Mouse (Mus musculus) stomach, postnatal 0 days (tissue): ENCODE measurements around the gene Ankrd17. TPM values are rescaled to one million over a fixed set of nuclear protein-coding genes. Genes with fewer than 3 reads are reported as not detected.
A peak's percentile ranks its signal among the peaks of the same experiment; 100 is the strongest.

ENCODE experiments used
- ATAC-seq: fragments of 200-750 bp; cut with Nextera tagmentation; 2 replicates; pipeline ENCODE4 v1.8.0; 2017; ENCODE audit not compliant: low FRiP score, low TSS enrichment
- DNase-seq: peaks from one replicate; pipeline ENCODE4 v3.0.0-alpha.2; 2016; ENCODE audit warnings: low spot score
- H3K27ac ChIP-seq: fragments of 300-500 bp; sonication (generic); replicated peaks from 2 replicates; pipeline ENCODE4 v1.5.1; 2014; ENCODE audit warnings: mild to moderate bottlenecking, control low read depth
- H3K27me3 ChIP-seq: fragments of 300-500 bp; sonication (generic); 2 replicates; pipeline ENCODE4 v1.6.1; 2014; ENCODE audit warnings: low read length; ENCODE audit not compliant: control insufficient read depth, insufficient read depth
- H3K36me3 ChIP-seq: fragments of 300-500 bp; sonication (generic); 2 replicates; pipeline ENCODE4 v1.6.1; 2014; ENCODE audit warnings: low read length, mixed read lengths; ENCODE audit not compliant: control insufficient read depth, insufficient read depth
- H3K4me1 ChIP-seq: fragments of 300-500 bp; sonication (generic); replicated peaks from 2 replicates; pipeline ENCODE4 v1.6.1; 2014; ENCODE audit warnings: antibody characterized with exemption; ENCODE audit not compliant: control insufficient read depth, insufficient read depth
- H3K4me2 ChIP-seq: fragments of 300-500 bp; sonication (generic); replicated peaks from 2 replicates; pipeline ENCODE4 v1.6.1; 2014; ENCODE audit warnings: low read depth, mild to moderate bottlenecking, control low read depth, moderate library complexity
- H3K4me3 ChIP-seq: fragments of 300-500 bp; sonication (generic); 2 replicates; pipeline ENCODE4 v1.5.1; 2014; ENCODE audit warnings: low read depth, low read length, control low read depth
- H3K9ac ChIP-seq: fragments of 300-500 bp; sonication (generic); 2 replicates; pipeline ENCODE4 v1.6.1; 2014; ENCODE audit warnings: mild to moderate bottlenecking, low read length, control low read depth, mixed read lengths
- H3K9me3 ChIP-seq: fragments of 300-500 bp; sonication (generic); 2 replicates; pipeline ENCODE4 v1.6.1; 2016; ENCODE audit warnings: low read length; ENCODE audit not compliant: control insufficient read depth
- CTCF ChIP-seq: IDR thresholded peaks from 2 replicates; pipeline ENCODE4 v1.5.1; 2016; ENCODE audit warnings: antibody characterized with exemption, low read depth, mild to moderate bottlenecking, moderate library complexity
- EP300 ChIP-seq: optimal IDR thresholded peaks from 2 replicates; pipeline ENCODE3; 2016; ENCODE audit warnings: antibody characterized with exemption
- WGBS: fragments of 180-500 bp; shearing (Covaris S2); extraction: QIAGEN DNeasy Blood & Tissue Kit; methylation state at CpG from one replicate; pipeline ENCODE4 v1.1.7; 2014; 5-methylcytosine and 5-hydroxymethylcytosine counted together
- polyA plus RNA-seq: library from polyadenylated mRNA; unstranded; fragments of >200 nt; fragmentation: Nextera tagmentation; extraction: Ambion mirVana; gene quantifications from 2 replicates; pipeline ENCODE4 v1.2.1, GENCODE M21; 2015

The Ankrd17 gene
- polyA plus RNA-seq, 1 experiment from 2014 or later: 12.5 TPM

- Histone ChIP-seq H3K27me3 (no peaks in the 10 kb centered on the region), H3K27ac (no peak overlapping the region), H3K9ac (no peak overlapping the region), H3K36me3 (peaks cover 30% of the 10 kb centered on the region), H3K9me3 (no peaks in the 10 kb centered on the region), H3K4me2 (no peak overlapping the region), H3K4me1 (no peaks in the 10 kb centered on the region), H3K4me3 (no peak overlapping the region)
- DNase-seq (peak; percentile 47), ATAC-seq (peak; percentile 66; the same call in 1 of the 2 replicates)
- WGBS: 77% methylated on average over 4 of the region's 4 CpGs
- TF ChIP-seq CTCF (no peak), EP300 (no peak)
Measured at GRCm38 (mm10) chr5:90246567-90246966, 119.8 kb downstream of the Ankrd17 start.

GRCm38 (mm10) chr5:90245416-90245815 lies 121.0 kb downstream of the Ankrd17 start:
- Histone ChIP-seq H3K9ac (no peak overlapping the region), H3K4me2 (no peak overlapping the region), H3K9me3 (no peaks in the 10 kb centered on the region), H3K4me3 (no peak overlapping the region), H3K27me3 (no peaks in the 10 kb centered on the region), H3K27ac (no peak overlapping the region), H3K4me1 (no peaks in the 10 kb centered on the region), H3K36me3 (peaks cover 30% of the 10 kb centered on the region)
- TF ChIP-seq EP300 (no peak), CTCF (no peak)
- no peak for DNase-seq
- 42% methylated on average over 4 of the region's 4 CpGs for WGBS
- no peak for ATAC-seq

GRCm38 (mm10) chr5:90235217-90235616 lies 131.2 kb downstream of the Ankrd17 start:
- H3K4me2 ChIP-seq: no peak overlapping the region
- no peaks in the 10 kb centered on the region for H3K9me3 ChIP-seq
- no peaks in the 10 kb centered on the region for H3K27me3 ChIP-seq
- no peaks in the 10 kb centered on the region for H3K4me1 ChIP-seq
- TF ChIP-seq CTCF: no peak
- no peak for TF ChIP-seq EP300
- no peak overlapping the region for H3K27ac ChIP-seq
- WGBS: 94% methylated on average over 8 of the region's 8 CpGs
- no peak for DNase-seq
- no peak overlapping the region for H3K4me3 ChIP-seq
- no peak overlapping the region for H3K9ac ChIP-seq
- H3K36me3 ChIP-seq: peaks cover 29% of the 10 kb centered on the region
- no peak for ATAC-seq

GRCm38 (mm10) chr5:90233305-90233704 lies 133.1 kb downstream of the Ankrd17 start:
- no peak overlapping the region for H3K4me3 ChIP-seq
- H3K9ac ChIP-seq: no peak overlapping the region
- DNase-seq (no peak), ATAC-seq (no peak)
- H3K4me1 ChIP-seq: no peaks in the 10 kb centered on the region
- no peak overlapping the region for H3K27ac ChIP-seq
- H3K9me3 ChIP-seq: no peaks in the 10 kb centered on the region
- WGBS: 93% methylated on average over 4 of the region's 4 CpGs
- TF ChIP-seq EP300 (no peak), CTCF (no peak)
- no peaks in the 10 kb centered on the region for H3K27me3 ChIP-seq
- no peak overlapping the region for H3K4me2 ChIP-seq
- H3K36me3 ChIP-seq: peaks cover 25% of the 10 kb centered on the region

- WGBS: 81% methylated on average over 2 of the region's 2 CpGs
- TF ChIP-seq EP300 (no peak), CTCF (no peak)
- no peaks in the 10 kb centered on the region for H3K9me3 ChIP-seq
- ATAC-seq (no peak), DNase-seq (no peak)
- H3K27me3 ChIP-seq: no peaks in the 10 kb centered on the region
- no peaks in the 10 kb centered on the region for H3K4me1 ChIP-seq
- no peak overlapping the region for H3K4me2 ChIP-seq
- no peak overlapping the region for H3K27ac ChIP-seq
- no peak overlapping the region for H3K4me3 ChIP-seq
- H3K9ac ChIP-seq: no peak overlapping the region
- H3K36me3 ChIP-seq: peaks cover 9% of the 10 kb centered on the region
Measured at GRCm38 (mm10) chr5:90229760-90230159, 136.6 kb downstream of the Ankrd17 start.

- DNase-seq (no peak), ATAC-seq (no peak)
- 95% methylated on average over 3 of the region's 3 CpGs for WGBS
- no peak for TF ChIP-seq EP300
- TF ChIP-seq CTCF: no peak
- H3K36me3 ChIP-seq: peaks cover 3% of the 10 kb centered on the region; the same call in 1 of the 2 replicates
- no peak overlapping the region for H3K27ac ChIP-seq
- no peak overlapping the region for H3K9ac ChIP-seq
- H3K9me3 ChIP-seq: no peaks in the 10 kb centered on the region
- no peak overlapping the region for H3K4me3 ChIP-seq
- H3K4me1 ChIP-seq: 0 out of 2 replicates have a peak, but pooled peaks cover 2% of the 10 kb centered on the region
- no peaks in the 10 kb centered on the region for H3K27me3 ChIP-seq
- no peak overlapping the region for H3K4me2 ChIP-seq
Measured at GRCm38 (mm10) chr5:90226696-90227095, 139.7 kb downstream of the Ankrd17 start.
